Mouse (Mus musculus) lung, embryonic 16.5 days (tissue): ENCODE measurements around the gene Glipr1. TPM values are rescaled to one million over a fixed set of nuclear protein-coding genes. Genes with fewer than 3 reads are reported as not detected.

Source experiments
- ATAC-seq: fragments of 200-750 bp; cut with Nextera tagmentation; 2 replicates; pipeline ENCODE4 v1.8.0; 2017; ENCODE audit warnings: low read depth, mild to moderate bottlenecking, moderate library complexity
- H3K27ac ChIP-seq: fragments of 300-500 bp; sonication (generic); 2 replicates; pipeline ENCODE4 v1.5.1; 2014; ENCODE audit warnings: mild to moderate bottlenecking, control low read depth, low read length
- H3K27me3 ChIP-seq: fragments of 300-500 bp; sonication (generic); 2 replicates; pipeline ENCODE4 v1.6.1; 2014; ENCODE audit warnings: low read depth, low read length, mixed read lengths; ENCODE audit not compliant: control insufficient read depth, insufficient read depth
- H3K36me3 ChIP-seq: fragments of 300-500 bp; sonication (generic); 2 replicates; pipeline ENCODE4 v1.6.1; 2014; ENCODE audit warnings: low read length; ENCODE audit not compliant: control insufficient read depth, insufficient read depth
- H3K4me1 ChIP-seq: fragments of 300-500 bp; sonication (generic); replicated peaks from 2 replicates; pipeline ENCODE4 v1.6.1; 2014; ENCODE audit warnings: low read length, mixed read lengths; ENCODE audit not compliant: control insufficient read depth, insufficient read depth
- H3K4me2 ChIP-seq: fragments of 300-500 bp; sonication (generic); 2 replicates; pipeline ENCODE4 v1.6.1; 2014; ENCODE audit warnings: low read depth, low read length, control low read depth
- H3K4me3 ChIP-seq: fragments of 300-500 bp; sonication (generic); 2 replicates; pipeline ENCODE4 v1.5.1; 2014; ENCODE audit warnings: mild to moderate bottlenecking, low read length, control low read depth
- H3K9ac ChIP-seq: fragments of 300-500 bp; sonication (generic); 2 replicates; pipeline ENCODE4 v1.6.1; 2014; ENCODE audit warnings: low read length, control low read depth
- H3K9me3 ChIP-seq: fragments of 300-500 bp; sonication (generic); 2 replicates; pipeline ENCODE4 v1.6.1; 2016; ENCODE audit warnings: low read length; ENCODE audit not compliant: control insufficient read depth
- WGBS: fragments of 180-500 bp; shearing (Covaris S2); extraction: QIAGEN DNeasy Blood & Tissue Kit; methylation state at CpG from one replicate; pipeline ENCODE4 v1.1.7; 2014; 5-methylcytosine and 5-hydroxymethylcytosine counted together
- polyA plus RNA-seq: library from polyadenylated mRNA; unstranded; fragments of >200 nt; fragmentation: Nextera tagmentation; extraction: Ambion mirVana; gene quantifications from 2 replicates; pipeline ENCODE4 v1.2.1, GENCODE M21; 2015

Gene Glipr1
- polyA plus RNA-seq, 1 experiment from 2014 or later, result 3.8 TPM

GRCm38 (mm10) chr10:112001350-112001749, 1.1 kb downstream of the Glipr1 start:
- WGBS, result 80% methylated on average over 2 of the region's 2 CpGs
- no peaks in the 10 kb centered on the region for H3K9me3 ChIP-seq
- no peaks in the 10 kb centered on the region for H3K36me3 ChIP-seq
- no peak overlapping the region for H3K4me2 ChIP-seq
- H3K27ac ChIP-seq, result no peak overlapping the region
- H3K27me3 ChIP-seq, result no peaks in the 10 kb centered on the region
- no peak overlapping the region for H3K4me3 ChIP-seq
- no peak for ATAC-seq
- H3K4me1 ChIP-seq, result no peaks in the 10 kb centered on the region
- no peak overlapping the region for H3K9ac ChIP-seq

GRCm38 (mm10) chr10:112000568-112000967, 1.9 kb downstream of the Glipr1 start:
- Histone ChIP-seq H3K4me2 (no peak overlapping the region), H3K4me1 (no peaks in the 10 kb centered on the region), H3K27me3 (no peaks in the 10 kb centered on the region), H3K9ac (no peak overlapping the region), H3K36me3 (no peaks in the 10 kb centered on the region), H3K27ac (no peak overlapping the region), H3K9me3 (no peaks in the 10 kb centered on the region), H3K4me3 (no peak overlapping the region)
- WGBS, result 82% methylated on average over 5 of the region's 5 CpGs
- no peak for ATAC-seq

- 33% methylated on average over 3 of the region's 3 CpGs for WGBS
- no peaks in the 10 kb centered on the region for H3K36me3 ChIP-seq
Measured at GRCm38 (mm10) chr10:111999765-112000164, 2.7 kb downstream of the Glipr1 start.

GRCm38 (mm10) chr10:111997671-111998070, 4.8 kb downstream of the Glipr1 start:
- Histone ChIP-seq H3K9me3 (no peaks in the 10 kb centered on the region), H3K4me1 (no peaks in the 10 kb centered on the region), H3K4me2 (no peak overlapping the region), H3K27ac (no peak overlapping the region), H3K4me3 (no peak overlapping the region), H3K36me3 (no peaks in the 10 kb centered on the region), H3K27me3 (no peaks in the 10 kb centered on the region), H3K9ac (no peak overlapping the region)
- ATAC-seq, result no peak

More at GRCm38 (mm10) chr10:111999765-112000164, 2.7 kb downstream of the Glipr1 start:
- Histone ChIP-seq H3K4me3 (no peak overlapping the region), H3K4me2 (no peak overlapping the region), H3K27me3 (no peaks in the 10 kb centered on the region), H3K9me3 (no peaks in the 10 kb centered on the region), H3K9ac (no peak overlapping the region), H3K27ac (no peak overlapping the region), H3K4me1 (no peaks in the 10 kb centered on the region)
- no peak for ATAC-seq

- no peak overlapping the region for H3K9ac ChIP-seq
- H3K27ac ChIP-seq, result no peak overlapping the region
- ATAC-seq, result 0 out of 2 replicates have a peak, but pooled peaks have one; percentile 54
- H3K27me3 ChIP-seq, result no peaks in the 10 kb centered on the region
- no peaks in the 10 kb centered on the region for H3K4me1 ChIP-seq
- no peak overlapping the region for H3K4me2 ChIP-seq
- H3K9me3 ChIP-seq, result no peaks in the 10 kb centered on the region
- H3K36me3 ChIP-seq, result no peaks in the 10 kb centered on the region
- 56% methylated on average over 8 of the region's 8 CpGs for WGBS
- no peak overlapping the region for H3K4me3 ChIP-seq
Measured at GRCm38 (mm10) chr10:111996911-111997347, 5.5 kb downstream of the Glipr1 start.

GRCm38 (mm10) chr10:111996549-111996904, 5.9 kb downstream of the Glipr1 start:
- 83% methylated on average over 7 of the region's 7 CpGs for WGBS
- H3K4me3 ChIP-seq, result no peak overlapping the region
- H3K27ac ChIP-seq, result no peak overlapping the region
- no peaks in the 10 kb centered on the region for H3K36me3 ChIP-seq
- no peak overlapping the region for H3K9ac ChIP-seq
- H3K27me3 ChIP-seq, result no peaks in the 10 kb centered on the region
- no peaks in the 10 kb centered on the region for H3K4me1 ChIP-seq
- H3K4me2 ChIP-seq, result no peak overlapping the region
- no peak for ATAC-seq
- H3K9me3 ChIP-seq, result no peaks in the 10 kb centered on the region

GRCm38 (mm10) chr10:111995803-111996548, 6.5 kb downstream of the Glipr1 start:
- WGBS, result 79% methylated on average over 11 of the region's 11 CpGs
- Histone ChIP-seq H3K27ac (no peak overlapping the region), H3K4me2 (no peak overlapping the region), H3K36me3 (no peaks in the 10 kb centered on the region), H3K4me1 (no peaks in the 10 kb centered on the region), H3K9ac (no peak overlapping the region), H3K27me3 (no peaks in the 10 kb centered on the region), H3K9me3 (no peaks in the 10 kb centered on the region), H3K4me3 (no peak overlapping the region)
- no peak for ATAC-seq

GRCm38 (mm10) chr10:111986453-111986852, 16.0 kb downstream of the Glipr1 start:
- no peak overlapping the region for H3K27ac ChIP-seq
- ATAC-seq, result no peak
- no peaks in the 10 kb centered on the region for H3K4me1 ChIP-seq
- 88% methylated on average over 6 of the region's 6 CpGs for WGBS
- H3K27me3 ChIP-seq, result no peaks in the 10 kb centered on the region
- H3K36me3 ChIP-seq, result peaks cover 24% of the 10 kb centered on the region
- no peak overlapping the region for H3K9ac ChIP-seq
- no peak overlapping the region for H3K4me3 ChIP-seq
- H3K9me3 ChIP-seq, result no peaks in the 10 kb centered on the region
- no peak overlapping the region for H3K4me2 ChIP-seq

GRCm38 (mm10) chr10:111983070-111983469, 19.4 kb downstream of the Glipr1 start:
- Histone ChIP-seq H3K27me3 (no peaks in the 10 kb centered on the region), H3K4me3 (no peak overlapping the region), H3K36me3 (peaks cover 36% of the 10 kb centered on the region), H3K4me1 (no peaks in the 10 kb centered on the region), H3K4me2 (no peak overlapping the region), H3K9ac (no peak overlapping the region), H3K27ac (no peak overlapping the region), H3K9me3 (no peaks in the 10 kb centered on the region)
- 81% methylated on average over 5 of the region's 5 CpGs for WGBS
- no peak for ATAC-seq
